Mouse (Mus musculus): ENCODE measurements around the gene Neurl3. TPM values are rescaled to one million over a fixed set of nuclear protein-coding genes. Genes with fewer than 3 reads are reported as not detected.

Gene Neurl3
- total RNA-seq, 1 experiment = 0.18 TPM

- in situ Hi-C loops (cut with MboI; ENCODE audit: low sequenced_read_pairs in 2 of 2, unreplicated experiment in 2 of 2) = no loop called here
- DNase-seq (ENCODE audit: low read depth, low spot score) = no peak
- Histone ChIP-seq H3K36me3 (ENCODE audit: control insufficient read depth, insufficient read depth, low read length, poor library complexity, severe bottlenecking) (no peaks in the 10 kb centered on the region), H3K4me1 (ENCODE audit: control insufficient read depth in 2 of 2, insufficient read depth in 2 of 2, low read length in 2 of 2, poor library complexity in 1 of 2) (peaks cover 0 to 2% of the 10 kb centered on the region in 2 experiments; a peak in 2 of 4 replicates), H3K9me3 (ENCODE audit: control insufficient read depth, insufficient read depth, low read depth, low read length) (no peaks in the 10 kb centered on the region), H3K9ac (ENCODE audit: insufficient read depth, low read depth, low read length, poor library complexity, severe bottlenecking) (no peak overlapping the region), H3K4me3 (ENCODE audit: insufficient read depth in 1 of 2, low read depth in 1 of 2, low read length in 2 of 2, poor library complexity in 1 of 2, severe bottlenecking in 1 of 2) (no peak overlapping the region), H3K27ac (ENCODE audit: insufficient read depth, low read depth, low read length, poor library complexity, severe bottlenecking) (no peak overlapping the region)
- TF ChIP-seq HCFC1 (IDR thresholded peaks at IDR 0.05; ENCODE audit: borderline replicate concordance, insufficient read depth, low read length) = no peak
- TF ChIP-seq MAFK (IDR thresholded peaks at IDR 0.05; ENCODE audit: insufficient read depth, low read depth, low read length) = no peak
- no peak for TF ChIP-seq CHD2 (IDR thresholded peaks at IDR 0.05; ENCODE audit: low read depth, low read length)
- TF ChIP-seq ZC3H11A (IDR thresholded peaks at IDR 0.05; ENCODE audit: borderline replicate concordance, low read depth, low read length) = no peak
These were observed 6.9 kb downstream of the Neurl3 start for GRCm38 (mm10) chr1:36267595-36267994.

DNA sequence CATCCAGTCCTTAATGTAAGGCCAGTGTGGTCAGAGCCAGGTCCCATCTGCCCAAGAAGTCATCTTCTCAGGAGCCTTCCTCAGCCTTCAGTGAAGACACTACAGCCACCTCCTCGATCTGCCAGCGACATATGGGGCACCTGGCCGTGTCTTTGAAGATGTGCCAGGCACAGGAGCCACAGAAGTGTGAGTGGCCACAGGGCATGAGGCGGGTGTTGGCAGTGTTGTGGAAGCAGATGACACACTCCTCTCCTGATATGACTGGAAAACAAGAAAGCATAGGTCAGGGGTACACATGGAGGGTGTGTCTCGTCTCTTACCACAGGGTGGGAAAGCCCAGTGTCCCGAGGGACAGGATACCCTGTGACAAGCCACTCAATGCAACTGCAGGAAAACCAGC, 8.2 kb downstream of the Neurl3 start:
- DNase-seq (ENCODE audit: low read depth, low spot score) = no peak
- in situ Hi-C loops (cut with MboI; ENCODE audit: low sequenced_read_pairs in 2 of 2, unreplicated experiment in 2 of 2) = no loop called here
- no peak for TF ChIP-seq MAFK (IDR thresholded peaks at IDR 0.05; ENCODE audit: insufficient read depth, low read depth, low read length)
- TF ChIP-seq HCFC1 (IDR thresholded peaks at IDR 0.05; ENCODE audit: borderline replicate concordance, insufficient read depth, low read length) = no peak
- TF ChIP-seq CHD2 (IDR thresholded peaks at IDR 0.05; ENCODE audit: low read depth, low read length) = no peak
- no peak for TF ChIP-seq ZC3H11A (IDR thresholded peaks at IDR 0.05; ENCODE audit: borderline replicate concordance, low read depth, low read length)
- TF ChIP-seq ZNF384 (IDR thresholded peaks at IDR 0.05; ENCODE audit: low read depth, low read length) = no peak
- Histone ChIP-seq H3K27ac (ENCODE audit: insufficient read depth, low read depth, low read length, poor library complexity, severe bottlenecking) (no peak overlapping the region), H3K9ac (ENCODE audit: insufficient read depth, low read depth, low read length, poor library complexity, severe bottlenecking) (no peak overlapping the region), H3K4me1 (ENCODE audit: control insufficient read depth in 2 of 2, insufficient read depth in 2 of 2, low read length in 2 of 2, poor library complexity in 1 of 2) (peaks cover 0 to 2% of the 10 kb centered on the region in 2 experiments; a peak in 2 of 4 replicates), H3K9me3 (ENCODE audit: control insufficient read depth, insufficient read depth, low read depth, low read length) (no peaks in the 10 kb centered on the region), H3K4me3 (ENCODE audit: insufficient read depth in 1 of 2, low read depth in 1 of 2, low read length in 2 of 2, poor library complexity in 1 of 2, severe bottlenecking in 1 of 2) (no peak overlapping the region), H3K36me3 (ENCODE audit: control insufficient read depth, insufficient read depth, low read length, poor library complexity, severe bottlenecking) (no peaks in the 10 kb centered on the region)

DNA sequence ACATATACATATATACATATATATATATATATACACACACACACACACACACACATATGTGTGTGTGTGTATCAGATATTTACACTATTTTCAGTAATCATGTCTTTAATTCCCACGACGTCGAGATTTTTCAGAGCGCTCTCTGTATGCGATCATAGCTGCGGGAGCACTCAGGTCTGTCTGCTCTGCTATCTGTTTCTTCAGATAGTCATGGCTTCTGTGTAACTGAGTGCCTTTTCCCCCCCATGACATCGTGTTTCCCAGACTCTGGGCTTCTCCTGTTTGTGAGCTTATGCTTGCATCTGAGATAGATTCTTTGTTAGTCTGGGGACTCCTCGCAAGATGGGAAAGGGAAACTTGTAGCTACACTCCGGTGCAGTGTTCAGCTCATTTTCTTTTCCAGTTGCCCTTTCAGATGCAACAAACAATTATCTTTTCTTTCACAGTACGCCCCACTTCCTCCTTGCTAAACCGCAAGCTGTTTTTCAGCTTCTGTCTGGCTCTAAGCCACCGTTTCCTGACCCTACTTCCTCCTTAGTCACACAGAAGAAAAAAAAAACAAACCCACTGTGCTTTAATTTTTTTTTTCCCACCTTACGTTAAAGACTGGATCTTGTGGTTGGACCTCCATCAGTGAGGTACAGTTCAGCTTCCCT, 10.5 kb downstream of the Neurl3 start:
- Histone ChIP-seq H3K4me1 (ENCODE audit: control insufficient read depth in 2 of 2, insufficient read depth in 2 of 2, low read length in 2 of 2, poor library complexity in 1 of 2) (no peaks in the 10 kb centered on the region), H3K27ac (ENCODE audit: insufficient read depth, low read depth, low read length, poor library complexity, severe bottlenecking) (no peak overlapping the region), H3K9me3 (ENCODE audit: control insufficient read depth, insufficient read depth, low read depth, low read length) (no peaks in the 10 kb centered on the region), H3K36me3 (ENCODE audit: control insufficient read depth, insufficient read depth, low read length, poor library complexity, severe bottlenecking) (no peaks in the 10 kb centered on the region), H3K4me3 (ENCODE audit: insufficient read depth in 1 of 2, low read depth in 1 of 2, low read length in 2 of 2, poor library complexity in 1 of 2, severe bottlenecking in 1 of 2) (no peak overlapping the region), H3K9ac (ENCODE audit: insufficient read depth, low read depth, low read length, poor library complexity, severe bottlenecking) (no peak overlapping the region)
- in situ Hi-C loops (cut with MboI; ENCODE audit: low sequenced_read_pairs in 2 of 2, unreplicated experiment in 2 of 2) = no loop called here
- no peak for TF ChIP-seq MAFK (IDR thresholded peaks at IDR 0.05; ENCODE audit: insufficient read depth, low read depth, low read length)
- no peak for TF ChIP-seq CHD2 (IDR thresholded peaks at IDR 0.05; ENCODE audit: low read depth, low read length)
- TF ChIP-seq HCFC1 (IDR thresholded peaks at IDR 0.05; ENCODE audit: borderline replicate concordance, insufficient read depth, low read length) = no peak
- TF ChIP-seq ZNF384 (IDR thresholded peaks at IDR 0.05; ENCODE audit: low read depth, low read length) = no peak
- no peak for TF ChIP-seq ZC3H11A (IDR thresholded peaks at IDR 0.05; ENCODE audit: borderline replicate concordance, low read depth, low read length)
- DNase-seq (ENCODE audit: low read depth, low spot score) = no peak

- TF ChIP-seq MAFK (IDR thresholded peaks at IDR 0.05; ENCODE audit: insufficient read depth, low read depth, low read length) (no peak), CHD2 (IDR thresholded peaks at IDR 0.05; ENCODE audit: low read depth, low read length) (no peak), ZC3H11A (IDR thresholded peaks at IDR 0.05; ENCODE audit: borderline replicate concordance, low read depth, low read length) (no peak), ZNF384 (IDR thresholded peaks at IDR 0.05; ENCODE audit: low read depth, low read length) (no peak), HCFC1 (IDR thresholded peaks at IDR 0.05; ENCODE audit: borderline replicate concordance, insufficient read depth, low read length) (no peak)
- in situ Hi-C loops (cut with MboI; ENCODE audit: low sequenced_read_pairs in 2 of 2, unreplicated experiment in 2 of 2) = no loop called here
- Histone ChIP-seq H3K4me1 (ENCODE audit: control insufficient read depth in 2 of 2, insufficient read depth in 2 of 2, low read length in 2 of 2, poor library complexity in 1 of 2) (no peaks in the 10 kb centered on the region), H3K9ac (ENCODE audit: insufficient read depth, low read depth, low read length, poor library complexity, severe bottlenecking) (no peak overlapping the region), H3K4me3 (ENCODE audit: insufficient read depth in 1 of 2, low read depth in 1 of 2, low read length in 2 of 2, poor library complexity in 1 of 2, severe bottlenecking in 1 of 2) (no peak overlapping the region), H3K27ac (ENCODE audit: insufficient read depth, low read depth, low read length, poor library complexity, severe bottlenecking) (no peak overlapping the region), H3K9me3 (ENCODE audit: control insufficient read depth, insufficient read depth, low read depth, low read length) (no peaks in the 10 kb centered on the region), H3K36me3 (ENCODE audit: control insufficient read depth, insufficient read depth, low read length, poor library complexity, severe bottlenecking) (no peaks in the 10 kb centered on the region)
- no peak for DNase-seq (ENCODE audit: low read depth, low spot score)
These were observed 12.6 kb downstream of the Neurl3 start for GRCm38 (mm10) chr1:36261708-36262504.
